9 mouse cellular contexts compared by ENCODE assay signal in genomic region chr11:74536140-74536842, GRCm38 (mm10).
A peak's percentile ranks its signal among the peaks of the same experiment; 100 is the strongest.
DNase-seq lines count a peak whose midpoint lies in the region; ATAC-seq and TF ChIP-seq lines count a peak whose summit lies in the region.
"Had no signal": no experiment of that assay in that cellular context is flagged by ENCODE, and none has a peak within 500 bp of the region (broad histone marks: within the 10 kb centered on the region; RNA-seq: fewer than 3 reads in every experiment).

No protein-coding gene starts in this region.

- no peak overlapping the region for H3K4me2 ChIP-seq in forebrain, embryonic 15.5 days (replicated peaks)
- peak overlapping the region; percentile 17 for H3K4me2 ChIP-seq in CH12.LX (ENCODE audit: insufficient read depth, low read depth, poor library complexity, severe bottlenecking)
- no peak overlapping the region for H3K4me2 ChIP-seq in hindbrain, embryonic 13.5 days
- H3K4me2 ChIP-seq in limb, embryonic 15.5 days = 0 out of 2 replicates have a peak overlapping the region, but pooled peaks have one; percentile 10

- DNase-seq in forebrain, embryonic 10.5 days (ENCODE audit: extremely low spot score, low spot score) = peak; percentile 45
- DNase-seq in CH12.LX (ENCODE audit: extremely low read depth) = peak; percentile 90
- DNase-seq in T-cell, adult 2 months (ENCODE audit: low spot score) = no peak
- no peak for DNase-seq in spleen, postnatal 36 days (ENCODE audit: low spot score in 2 of 2)
- DNase-seq in spleen, postnatal 10 days (ENCODE audit: low spot score in 2 of 2) = no peak
- DNase-seq: heart, postnatal 10 days had no signal

- H3K27ac ChIP-seq in forebrain, embryonic 10.5 days = no peak overlapping the region
- no peak overlapping the region for H3K27ac ChIP-seq in forebrain, embryonic 15.5 days (replicated peaks)
- peak overlapping the region; percentile 70 for H3K27ac ChIP-seq in CH12.LX (ENCODE audit: insufficient read depth, low read depth)
- no peak overlapping the region for H3K27ac ChIP-seq in hindbrain, embryonic 13.5 days
- H3K27ac ChIP-seq in limb, embryonic 15.5 days = no peak overlapping the region

- no peak overlapping the region for H3K9ac ChIP-seq in forebrain, embryonic 15.5 days (replicated peaks)
- peak overlapping the region; percentile 32 for H3K9ac ChIP-seq in CH12.LX (ENCODE audit: insufficient read depth, low read depth)
- no peak overlapping the region for H3K9ac ChIP-seq in hindbrain, embryonic 13.5 days
- H3K9ac ChIP-seq in limb, embryonic 15.5 days = no peak overlapping the region

- H3K36me3 ChIP-seq in forebrain, embryonic 10.5 days (replicated peaks) = no peaks in the 10 kb centered on the region
- H3K36me3 ChIP-seq in forebrain, embryonic 15.5 days = no peaks in the 10 kb centered on the region
- peaks cover 0 to 9% of the 10 kb centered on the region in 2 experiments for H3K36me3 ChIP-seq in CH12.LX (replicated peaks in 1 of 2; ENCODE audit: control insufficient read depth in 1 of 2, insufficient read depth in 1 of 2, low read length in 1 of 2)
- H3K36me3 ChIP-seq in hindbrain, embryonic 13.5 days = no peaks in the 10 kb centered on the region
- H3K36me3 ChIP-seq in limb, embryonic 15.5 days = no peaks in the 10 kb centered on the region

- TF ChIP-seq RAD21 in CH12.LX (IDR thresholded peaks at IDR 0.05; ENCODE audit: low read depth, low read length) = no peak; the same call in 1 of the 2 replicates

- peak; percentile 80 for TF ChIP-seq EP300 in CH12.LX (IDR thresholded peaks at IDR 0.05; ENCODE audit: low read length)

- no peak; a peak in 1 of 4 replicates for TF ChIP-seq CTCF in CH12.LX (conservative IDR thresholded peaks at IDR 0.05 in 1 of 2, IDR thresholded peaks at IDR 0.05 in 1 of 2; ENCODE audit: low read depth in 2 of 2, low read length in 2 of 2)

- 39% methylated on average over 14 of the region's 14 CpGs for WGBS in forebrain, embryonic 10.5 days
- 38% methylated on average over 14 of the region's 14 CpGs for WGBS in forebrain, embryonic 15.5 days
- 40% methylated on average over 14 of the region's 14 CpGs for WGBS in hindbrain, embryonic 13.5 days
- WGBS in limb, embryonic 15.5 days = 32% methylated on average over 14 of the region's 14 CpGs

- no peaks in the 10 kb centered on the region for H3K9me3 ChIP-seq in forebrain, embryonic 10.5 days
- H3K9me3 ChIP-seq in forebrain, embryonic 15.5 days = no peaks in the 10 kb centered on the region
- peaks cover 8% of the 10 kb centered on the region for H3K9me3 ChIP-seq in CH12.LX (replicated peaks; ENCODE audit: low read length)
- no peaks in the 10 kb centered on the region for H3K9me3 ChIP-seq in hindbrain, embryonic 13.5 days
- H3K9me3 ChIP-seq in limb, embryonic 15.5 days = no peaks in the 10 kb centered on the region

- no peaks in the 10 kb centered on the region; the same call in 1 of the 2 replicates for H3K27me3 ChIP-seq in forebrain, embryonic 10.5 days (ENCODE audit: poor library complexity, severe bottlenecking)
- no peaks in the 10 kb centered on the region for H3K27me3 ChIP-seq in forebrain, embryonic 15.5 days
- no peaks in the 10 kb centered on the region for H3K27me3 ChIP-seq in CH12.LX (replicated peaks)
- no peaks in the 10 kb centered on the region for H3K27me3 ChIP-seq in hindbrain, embryonic 13.5 days
- H3K27me3 ChIP-seq in limb, embryonic 15.5 days = 0 out of 2 replicates have a peak, but pooled peaks cover under 1% of the 10 kb centered on the region

- peaks cover 24% of the 10 kb centered on the region for H3K4me1 ChIP-seq in forebrain, embryonic 10.5 days
- H3K4me1 ChIP-seq in forebrain, embryonic 15.5 days = no peaks in the 10 kb centered on the region
- peaks cover 35 to 65% of the 10 kb centered on the region in 2 experiments for H3K4me1 ChIP-seq in CH12.LX (ENCODE audit: control insufficient read depth in 1 of 2, insufficient read depth in 2 of 2)
- peaks cover 12% of the 10 kb centered on the region; the same call in 1 of the 2 replicates for H3K4me1 ChIP-seq in hindbrain, embryonic 13.5 days (replicated peaks)
- H3K4me1 ChIP-seq in limb, embryonic 15.5 days = peaks cover 6% of the 10 kb centered on the region

- TF ChIP-seq POLR2A in CH12.LX (IDR thresholded peaks at IDR 0.05; ENCODE audit: low read depth, low read length) = peak; percentile 72

- dilution Hi-C loops in CH12.LX (cut with MboI; ENCODE audit: extremely low pct_ligation_motif_present, extremely low pct_unique_long_range_greater_than_20kb, low sequenced_read_pairs) = no loop called here

- in situ Hi-C loops in CH12.LX (cut with MboI; ENCODE audit: low pct_ligation_motif_present, low pct_unique_long_range_greater_than_20kb, low sequenced_read_pairs) = loop anchor here (10.0 kb wide), 1 partner anchor 161 kb away; no protein-coding TSS in a partner anchor

- H3K79me2 ChIP-seq in CH12.LX (replicated peaks; ENCODE audit: control insufficient read depth, extremely low read depth, insufficient read depth, poor library complexity, severe bottlenecking) = no peaks in the 10 kb centered on the region

- ATAC-seq in forebrain, embryonic 15.5 days (replicated peaks) = no peak
- ATAC-seq in hindbrain, embryonic 13.5 days (ENCODE audit: low FRiP score) = peak; percentile 43; the same call in 1 of the 2 replicates
- peak; percentile 24; the same call in 1 of the 2 replicates for ATAC-seq in limb, embryonic 15.5 days (ENCODE audit: insufficient number of reproducible peaks, low FRiP score, low TSS enrichment, low read depth)

- no peak overlapping the region for H3K4me3 ChIP-seq in forebrain, embryonic 10.5 days
- H3K4me3 ChIP-seq in forebrain, embryonic 15.5 days = no peak overlapping the region
- H3K4me3 ChIP-seq in CH12.LX (replicated peaks in 1 of 3; ENCODE audit: low read depth in 2 of 3, low read length in 2 of 3, poor library complexity in 1 of 3) = peak overlapping the region; percentile 1 to 13 (median 10)
- no peak overlapping the region for H3K4me3 ChIP-seq in hindbrain, embryonic 13.5 days
- H3K4me3 ChIP-seq in limb, embryonic 15.5 days = no peak overlapping the region

TF ChIP-seq in CH12.LX, 34 proteins besides CTCF, POLR2A, EP300 and RAD21:
- TF ChIP-seq MXI1 (IDR thresholded peaks at IDR 0.05; ENCODE audit: low read depth, low read length) (peak; percentile 85), JUN (IDR thresholded peaks at IDR 0.05; ENCODE audit: insufficient read depth, low read depth, low read length) (no peak), USF1 (IDR thresholded peaks at IDR 0.05; ENCODE audit: low read depth, low read length) (peak; percentile 33), ZC3H11A (IDR thresholded peaks at IDR 0.05; ENCODE audit: low read depth, low read length) (no peak), UBTF (IDR thresholded peaks at IDR 0.05; ENCODE audit: low read depth, low read length) (peak; percentile 26; the same call in 1 of the 2 replicates), MAFK (IDR thresholded peaks at IDR 0.05; ENCODE audit: insufficient replicate concordance, low read length) (no peak), CHD2 (IDR thresholded peaks at IDR 0.05; ENCODE audit: low read length) (0 out of 2 replicates have a peak, but pooled peaks have one; percentile 56), RCOR1 (conservative IDR thresholded peaks at IDR 0.05; ENCODE audit: low read depth, low read length) (peak; percentile 88; the same call in 1 of the 2 replicates), MAX (IDR thresholded peaks at IDR 0.05; ENCODE audit: low read length) (peak; percentile 73), USF2 (conservative IDR thresholded peaks at IDR 0.05; ENCODE audit: low read depth, low read length) (0 out of 2 replicates have a peak, but pooled peaks have one; percentile 10), PAX5 (IDR thresholded peaks at IDR 0.05; ENCODE audit: low read length) (no peak), NELFE (IDR thresholded peaks at IDR 0.05; ENCODE audit: low read depth, low read length) (peak; percentile 77), TBP (conservative IDR thresholded peaks at IDR 0.05; ENCODE audit: low read depth, low read length) (peak; percentile 70; the same call in 1 of the 2 replicates), HCFC1 (IDR thresholded peaks at IDR 0.05; ENCODE audit: low read depth, low read length) (peak; percentile 52), ETS1 (conservative IDR thresholded peaks at IDR 0.05; ENCODE audit: low read depth, low read length) (peak; percentile 84), IRF4 (IDR thresholded peaks at IDR 0.05; ENCODE audit: low read depth, low read length) (peak; percentile 82), MAZ (IDR thresholded peaks at IDR 0.05; ENCODE audit: low read depth, low read length) (no peak), ZNF384 (IDR thresholded peaks at IDR 0.05; ENCODE audit: low read depth, low read length) (no peak), ZKSCAN1 (IDR thresholded peaks at IDR 0.05; ENCODE audit: borderline replicate concordance, low read depth, low read length) (no peak; the same call in 1 of the 2 replicates), E2F4 (IDR thresholded peaks at IDR 0.05; ENCODE audit: insufficient replicate concordance, low read depth, low read length) (no peak), SMC3 (IDR thresholded peaks at IDR 0.05; ENCODE audit: low read depth, low read length) (no peak), KAT2A (IDR thresholded peaks at IDR 0.05; ENCODE audit: insufficient replicate concordance, low read length) (peak; percentile 61; the same call in 1 of the 2 replicates), CHD1 (IDR thresholded peaks at IDR 0.05; ENCODE audit: low read depth, low read length) (no peak), JUND (conservative IDR thresholded peaks at IDR 0.05; ENCODE audit: low read depth, low read length) (0 out of 2 replicates have a peak, but pooled peaks have one; percentile 38), ELF1 (IDR thresholded peaks at IDR 0.05; ENCODE audit: low read depth, low read length) (peak; percentile 60; the same call in 1 of the 2 replicates), SIN3A (IDR thresholded peaks at IDR 0.05; ENCODE audit: low read length) (peak; percentile 91), ZMIZ1 (IDR thresholded peaks at IDR 0.05; ENCODE audit: low read depth, low read length) (peak; percentile 64), MEF2A (IDR thresholded peaks at IDR 0.05; ENCODE audit: borderline replicate concordance, low read depth, low read length) (peak; percentile 77), TCF12 (IDR thresholded peaks at IDR 0.05; ENCODE audit: low read depth, low read length) (peak; percentile 95), GABPA (IDR thresholded peaks at IDR 0.05; ENCODE audit: insufficient replicate concordance, low read depth, low read length) (no peak), NRF1 (IDR thresholded peaks at IDR 0.05; ENCODE audit: low read depth, low read length) (peak; percentile 52), MYC (IDR thresholded peaks at IDR 0.05; ENCODE audit: low read depth, low read length) (no peak; the same call in 1 of the 2 replicates), BHLHE40 (IDR thresholded peaks at IDR 0.05; ENCODE audit: low read depth, low read length) (peak; percentile 73), POLR2AphosphoS2 (IDR thresholded peaks at IDR 0.05; ENCODE audit: low read depth, low read length) (0 out of 2 replicates have a peak, but pooled peaks have one; percentile 50)

Comparison
In these comparisons a context has a peak if more than half of its experiments do, and no peak if none do; other contexts are left out.
1. DNase-seq: peak in forebrain, embryonic 10.5 days (single experiment) and CH12.LX (single experiment); none in T-cell, adult 2 months (single experiment), spleen, postnatal 36 days (0 of 2) and spleen, postnatal 10 days (0 of 2).
2. H3K4me3 ChIP-seq: peak in CH12.LX (3 of 3); none in forebrain, embryonic 10.5 days (single experiment), forebrain, embryonic 15.5 days (single experiment), hindbrain, embryonic 13.5 days (single experiment) and limb, embryonic 15.5 days (single experiment).
3. H3K4me2 ChIP-seq: peak in CH12.LX (single experiment) and limb, embryonic 15.5 days (single experiment); none in forebrain, embryonic 15.5 days (single experiment) and hindbrain, embryonic 13.5 days (single experiment).